Mouse (Mus musculus): ENCODE measurements around the gene Tenm2.

Tenm2 gene

GRCm38 (mm10) chr11:35979733-35980410 lies 1255.9 kb downstream of the Tenm2 start:
- DNase-seq (ENCODE audit: low spot score) = no peak

- DNase-seq (ENCODE audit: low spot score) = no peak
Observed at GRCm38 (mm10) chr11:35979266-35979732, 1256.5 kb downstream of the Tenm2 start.

- no peak for DNase-seq (ENCODE audit: low spot score)
Observed at GRCm38 (mm10) chr11:35977796-35978195, 1258.0 kb downstream of the Tenm2 start.

GRCm38 (mm10) chr11:35977096-35977495 lies 1258.7 kb downstream of the Tenm2 start:
- DNase-seq (ENCODE audit: low spot score) = no peak

GRCm38 (mm10) chr11:35976482-35976881 lies 1259.3 kb downstream of the Tenm2 start:
- DNase-seq (ENCODE audit: low spot score) = no peak

GRCm38 (mm10) chr11:35974632-35975450 lies 1260.9 kb downstream of the Tenm2 start:
- DNase-seq (ENCODE audit: low spot score) = no peak

- no peak for DNase-seq (ENCODE audit: low spot score)
Observed at GRCm38 (mm10) chr11:35973135-35973534, 1262.6 kb downstream of the Tenm2 start.

GRCm38 (mm10) chr11:35972270-35972931 lies 1263.4 kb downstream of the Tenm2 start:
- no peak for DNase-seq (ENCODE audit: low spot score)

GRCm38 (mm10) chr11:35970806-35971705 lies 1264.7 kb downstream of the Tenm2 start:
- DNase-seq (ENCODE audit: low spot score) = no peak

GRCm38 (mm10) chr11:35968291-35968690 lies 1267.5 kb downstream of the Tenm2 start:
- DNase-seq (ENCODE audit: low spot score) = no peak

GRCm38 (mm10) chr11:35963981-35964549 lies 1271.7 kb downstream of the Tenm2 start:
- no peak for DNase-seq (ENCODE audit: low spot score)

- DNase-seq (ENCODE audit: low spot score) = no peak
Observed at GRCm38 (mm10) chr11:35963554-35963953, 1272.2 kb downstream of the Tenm2 start.

- no peak for DNase-seq (ENCODE audit: low spot score)
Observed at GRCm38 (mm10) chr11:35962431-35962830, 1273.3 kb downstream of the Tenm2 start.

- no peak for DNase-seq (ENCODE audit: low spot score)
Observed at GRCm38 (mm10) chr11:35959270-35959669, 1276.5 kb downstream of the Tenm2 start.

Measured in ovary, adult 18-20 months (tissue).